Mouse (Mus musculus) intestine, embryonic 16.5 days (tissue): ENCODE measurements around the gene Tcl1b4. TPM values are rescaled to one million over a fixed set of nuclear protein-coding genes. Genes with fewer than 3 reads are reported as not detected.
"Not testable (repeated sequence)": the region's sequence is repeated elsewhere in the genome, so short reads cannot be mapped to it uniquely, and the experiment has no call there.

Source experiments
- ATAC-seq: fragments of 200-750 bp; cut with Nextera tagmentation; 2 replicates; pipeline ENCODE4 v1.8.0; 2017; ENCODE audit warnings: moderate TSS enrichment, moderate library complexity
- H3K27ac ChIP-seq: fragments of 300-500 bp; sonication (generic); 2 replicates; pipeline ENCODE4 v1.5.1; 2014; ENCODE audit warnings: mild to moderate bottlenecking, low read length
- H3K27me3 ChIP-seq: fragments of 300-500 bp; sonication (generic); replicated peaks from 2 replicates; pipeline ENCODE4 v1.6.1; 2014; ENCODE audit warnings: low read length, control low read depth, mixed read lengths; ENCODE audit not compliant: control insufficient read depth, insufficient read depth
- H3K36me3 ChIP-seq: fragments of 300-500 bp; sonication (generic); 2 replicates; pipeline ENCODE4 v1.6.1; 2014; ENCODE audit warnings: low read length, control low read depth; ENCODE audit not compliant: control insufficient read depth, insufficient read depth
- H3K4me1 ChIP-seq: fragments of 300-500 bp; sonication (generic); 2 replicates; pipeline ENCODE4 v1.6.1; 2014; ENCODE audit warnings: low read length, control low read depth, mixed read lengths; ENCODE audit not compliant: control insufficient read depth, insufficient read depth
- H3K4me2 ChIP-seq: fragments of 300-500 bp; sonication (generic); 2 replicates; pipeline ENCODE4 v1.6.1; 2014; ENCODE audit warnings: low read depth, low read length, control low read depth
- H3K4me3 ChIP-seq: fragments of 300-500 bp; sonication (generic); 2 replicates; pipeline ENCODE4 v1.5.1; 2014; ENCODE audit warnings: mild to moderate bottlenecking, low read length
- H3K9ac ChIP-seq: fragments of 300-500 bp; sonication (generic); 2 replicates; pipeline ENCODE4 v1.6.1; 2014; ENCODE audit warnings: low read depth, low read length
- H3K9me3 ChIP-seq: fragments of 300-500 bp; sonication (generic); 2 replicates; pipeline ENCODE4 v1.6.1; 2016; ENCODE audit warnings: low read length, control low read depth; ENCODE audit not compliant: control insufficient read depth
- WGBS: fragments of 180-500 bp; shearing (Covaris S2); extraction: QIAGEN DNeasy Blood & Tissue Kit; methylation state at CpG from one replicate; pipeline ENCODE4 v1.1.7; 2014; 5-methylcytosine and 5-hydroxymethylcytosine counted together
- polyA plus RNA-seq: library from polyadenylated mRNA; unstranded; fragments of >200 nt; fragmentation: Nextera tagmentation; extraction: Ambion mirVana; gene quantifications from 2 replicates; pipeline ENCODE4 v1.2.1, GENCODE M21; 2015

Tcl1b4 gene
- not detected in 2 replicates for polyA plus RNA-seq

DNA sequence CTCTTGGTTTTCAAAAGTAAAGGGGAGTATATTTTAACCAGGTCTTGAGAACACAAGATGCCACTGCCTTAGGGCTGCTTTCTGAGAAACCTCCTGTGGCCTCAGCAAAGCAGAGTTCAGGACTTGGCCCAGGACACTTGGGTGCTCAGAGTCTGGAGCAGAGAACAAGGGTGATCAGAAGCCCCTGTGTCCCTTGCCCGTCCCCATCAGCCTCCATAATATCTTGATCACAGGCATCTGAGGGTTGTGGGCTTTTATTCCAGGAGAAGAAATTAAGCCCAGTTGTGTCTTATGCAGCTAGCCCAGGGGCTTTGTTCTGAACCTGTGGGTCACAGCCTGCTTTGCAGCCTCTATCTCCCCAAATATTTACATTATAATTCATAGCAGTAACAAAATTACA, at the start of gene Tcl1b4:
TSS of gene Tcl1b4 (plus strand) at position 301 of the 400 bp plus-strand sequence.
- H3K36me3 ChIP-seq, H3K27me3 ChIP-seq, H3K9ac ChIP-seq, H3K27ac ChIP-seq, H3K4me3 ChIP-seq, H3K4me1 ChIP-seq, H3K4me2 ChIP-seq, ATAC-seq, H3K9me3 ChIP-seq: not testable (repeated sequence)
- 88% methylated on average over 1 of the region's 1 CpGs for WGBS

DNA sequence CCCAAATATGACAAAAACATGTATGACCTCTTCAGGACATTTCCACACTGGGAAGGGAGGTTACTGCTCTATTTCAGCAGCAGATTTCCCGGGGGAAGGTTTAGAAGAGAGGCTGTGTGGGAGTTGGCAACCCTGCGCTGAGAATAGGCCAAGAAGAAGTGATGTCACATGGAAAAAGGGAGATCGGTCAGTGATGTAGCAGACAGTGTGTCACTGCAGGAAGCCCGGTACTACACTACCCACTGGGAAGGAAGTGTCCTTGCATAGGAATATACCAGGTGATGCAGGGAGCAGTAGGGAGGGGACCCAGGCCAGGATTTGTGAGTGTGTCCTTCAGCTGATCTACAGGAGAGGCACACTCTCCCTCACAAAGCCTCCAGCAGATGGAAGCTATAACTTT, 46.5 kb upstream of the Tcl1b4 start:
- H3K27ac ChIP-seq, H3K9me3 ChIP-seq, H3K4me1 ChIP-seq, H3K4me2 ChIP-seq, H3K4me3 ChIP-seq, H3K27me3 ChIP-seq, ATAC-seq, H3K36me3 ChIP-seq, H3K9ac ChIP-seq: not testable (repeated sequence)
- 68% methylated on average over 4 of the region's 4 CpGs for WGBS

DNA sequence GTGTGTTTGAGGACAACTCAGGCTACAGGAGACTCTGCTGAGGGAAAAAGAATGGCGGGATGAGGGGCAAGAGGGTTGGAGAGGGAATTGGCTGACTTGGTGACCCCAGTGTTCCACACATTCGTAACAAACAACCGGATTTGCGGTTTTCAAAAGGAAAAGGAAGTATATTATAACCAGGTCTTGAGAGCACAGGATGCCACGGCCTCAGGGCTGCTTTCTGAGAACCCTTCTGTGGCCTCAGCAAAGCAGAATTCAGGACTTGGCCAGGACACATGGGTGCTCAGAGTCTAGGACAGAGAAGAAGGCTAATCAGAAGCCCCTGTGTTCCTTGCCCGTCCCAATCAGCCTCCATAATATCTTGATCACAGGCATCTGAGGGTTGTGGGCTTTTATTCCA, 42.9 kb upstream of the Tcl1b4 start:
- ATAC-seq, result no peak
- no peak overlapping the region for H3K4me3 ChIP-seq
- H3K27ac ChIP-seq, result no peak overlapping the region
- no peak overlapping the region for H3K4me2 ChIP-seq
- H3K9ac ChIP-seq, result no peak overlapping the region
- no peaks in the 10 kb centered on the region for H3K4me1 ChIP-seq
- no peaks in the 10 kb centered on the region for H3K27me3 ChIP-seq
- 70% methylated on average over 6 of the region's 6 CpGs for WGBS
- no peaks in the 10 kb centered on the region for H3K36me3 ChIP-seq
- H3K9me3 ChIP-seq, result no peaks in the 10 kb centered on the region

DNA sequence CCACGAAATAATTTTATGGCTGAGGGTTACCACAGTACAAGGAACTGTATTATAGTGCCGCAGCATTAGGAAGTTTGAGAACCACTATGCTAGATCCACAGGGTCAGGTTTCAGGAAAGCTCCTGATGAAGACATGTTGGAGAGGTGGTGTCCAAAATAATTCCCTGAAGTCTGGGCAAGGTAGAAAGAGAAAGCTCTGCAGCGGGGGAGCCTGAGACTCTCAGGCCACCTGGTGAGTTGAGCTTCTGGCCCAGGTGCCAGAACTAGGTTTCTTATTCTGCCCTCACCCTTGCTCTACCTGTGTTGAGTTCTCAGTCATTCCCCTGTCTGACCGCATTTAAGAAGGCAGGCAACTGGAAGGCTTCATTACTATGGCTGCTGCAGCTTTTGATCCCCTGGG, 42.4 kb upstream of the Tcl1b4 start, which contains the start of gene Tcl1b1:
TSS of gene Tcl1b1 (plus strand) at position 301 of the 400 bp plus-strand sequence.
- H3K9ac ChIP-seq, result no peak within 1 kb of the TSS
- H3K9me3 ChIP-seq, result no peaks in the 10 kb centered on the region
- 77% methylated on average over 4 of the region's 4 CpGs for WGBS
- H3K4me3 ChIP-seq, result no peak within 1 kb of the TSS
- no peaks in the 10 kb centered on the region for H3K4me1 ChIP-seq
- no peaks in the 10 kb centered on the region for H3K36me3 ChIP-seq
- no peak for ATAC-seq
- H3K27ac ChIP-seq, result no peak within 1 kb of the TSS
- no peak within 1 kb of the TSS for H3K4me2 ChIP-seq
- no peaks in the 10 kb centered on the region for H3K27me3 ChIP-seq

DNA sequence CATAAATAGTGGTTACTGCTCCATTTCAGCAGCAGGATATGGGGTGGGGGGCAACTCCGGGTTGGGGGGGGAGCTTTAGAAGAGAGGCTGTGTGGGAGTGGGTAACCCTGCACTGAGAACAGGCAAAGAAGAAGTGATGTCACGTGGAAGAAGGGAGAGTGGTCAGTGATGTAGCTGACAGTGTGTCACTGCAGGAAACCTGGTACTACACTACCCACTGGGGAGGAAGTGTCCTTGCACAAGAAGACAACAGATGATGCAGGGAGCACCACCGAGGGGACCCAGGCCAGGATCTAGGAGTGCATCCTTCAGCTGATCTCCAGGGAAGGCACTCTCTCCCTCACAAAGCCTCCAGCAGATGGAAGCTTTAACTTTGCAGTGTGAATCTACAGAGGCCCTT, 35.0 kb upstream of the Tcl1b4 start:
- ATAC-seq, result no peak

DNA sequence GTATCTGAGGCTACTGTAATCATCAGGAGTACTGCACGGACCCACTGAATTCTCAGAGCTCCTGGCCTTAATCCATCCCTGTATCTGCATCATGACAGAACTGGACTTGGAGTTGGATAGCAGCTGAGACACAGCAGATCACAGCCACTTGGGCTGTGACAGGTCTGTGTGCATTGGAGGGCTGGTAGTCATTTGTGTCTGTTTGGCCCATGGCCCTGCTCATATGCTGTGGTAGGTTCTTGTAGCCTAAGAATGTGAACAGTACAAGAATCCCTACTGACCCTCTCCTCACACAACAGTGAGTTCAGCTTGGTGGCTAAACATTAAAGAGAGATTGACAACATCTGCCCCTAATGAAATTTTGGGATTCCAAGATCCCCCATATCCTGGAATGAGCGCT, 28.4 kb upstream of the Tcl1b4 start:
- no peaks in the 10 kb centered on the region for H3K27me3 ChIP-seq
- no peak overlapping the region for H3K9ac ChIP-seq
- H3K4me1 ChIP-seq, result no peaks in the 10 kb centered on the region
- H3K9me3 ChIP-seq, result no peaks in the 10 kb centered on the region
- no peaks in the 10 kb centered on the region for H3K36me3 ChIP-seq
- ATAC-seq, result no peak
- H3K4me3 ChIP-seq, result no peak overlapping the region
- 80% methylated on average over 2 of the region's 2 CpGs for WGBS
- no peak overlapping the region for H3K4me2 ChIP-seq
- H3K27ac ChIP-seq, result no peak overlapping the region

More for the DNA sequence above, 35.0 kb upstream of the Tcl1b4 start:
- WGBS, result 78% methylated on average over 3 of the region's 3 CpGs
- no peak overlapping the region for H3K4me3 ChIP-seq
- no peaks in the 10 kb centered on the region for H3K4me1 ChIP-seq
- no peaks in the 10 kb centered on the region for H3K36me3 ChIP-seq
- H3K9me3 ChIP-seq, result no peaks in the 10 kb centered on the region
- no peak overlapping the region for H3K9ac ChIP-seq
- H3K27me3 ChIP-seq, result no peaks in the 10 kb centered on the region
- H3K4me2 ChIP-seq, result no peak overlapping the region
- no peak overlapping the region for H3K27ac ChIP-seq

DNA sequence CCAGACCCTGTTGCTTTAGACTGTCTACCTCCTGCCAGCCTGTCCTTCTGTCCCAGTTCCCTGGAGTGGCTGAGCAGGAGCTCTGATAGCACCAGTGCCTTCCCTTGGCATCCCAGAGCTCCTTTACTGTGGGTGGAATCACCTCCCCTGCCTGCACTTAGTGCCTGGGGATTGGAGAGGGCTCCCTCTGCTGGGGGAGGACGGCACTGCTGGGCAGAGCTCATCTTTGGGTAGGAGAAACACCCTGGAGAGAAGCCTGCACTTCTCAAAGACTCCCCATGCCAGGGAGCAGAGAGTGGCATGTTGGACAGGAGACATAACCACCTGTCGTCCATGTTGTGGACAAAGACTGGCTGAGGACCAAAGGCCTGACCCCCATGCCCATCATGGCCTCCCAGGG, 27.4 kb upstream of the Tcl1b4 start:
- H3K9me3 ChIP-seq, ATAC-seq, H3K27ac ChIP-seq, H3K4me1 ChIP-seq, H3K4me2 ChIP-seq, H3K4me3 ChIP-seq, H3K36me3 ChIP-seq, H3K9ac ChIP-seq, H3K27me3 ChIP-seq: not testable (repeated sequence)
- 46% methylated on average over 2 of the region's 2 CpGs for WGBS

DNA sequence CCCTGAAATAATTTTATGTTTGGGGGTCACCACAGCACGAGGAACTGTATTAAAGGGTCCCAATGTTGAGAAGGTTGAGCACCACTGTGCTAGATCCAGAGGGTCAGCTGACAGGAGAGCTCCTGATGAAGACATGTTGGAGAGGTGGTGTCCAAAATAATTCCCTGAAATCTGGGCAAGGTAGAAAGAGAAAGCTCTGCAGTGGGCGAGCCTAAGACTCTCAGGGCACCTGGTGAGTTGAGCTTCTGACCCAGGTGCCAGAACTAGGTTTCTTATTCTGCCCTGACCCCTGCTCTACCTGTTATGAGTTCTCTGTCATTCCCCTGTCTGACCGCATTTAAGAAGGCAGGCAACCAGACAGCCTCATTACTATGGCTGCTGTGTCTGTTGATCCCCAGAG, 25.7 kb upstream of the Tcl1b4 start, which contains the start of gene Tcl1b5:
TSS of gene Tcl1b5 (plus strand) at position 301 of the 400 bp plus-strand sequence.
- H3K9me3 ChIP-seq, H3K27ac ChIP-seq, H3K36me3 ChIP-seq, H3K27me3 ChIP-seq, H3K9ac ChIP-seq, H3K4me2 ChIP-seq, H3K4me1 ChIP-seq, ATAC-seq, H3K4me3 ChIP-seq: not testable (repeated sequence)
- 53% methylated on average over 3 of the region's 3 CpGs for WGBS

DNA sequence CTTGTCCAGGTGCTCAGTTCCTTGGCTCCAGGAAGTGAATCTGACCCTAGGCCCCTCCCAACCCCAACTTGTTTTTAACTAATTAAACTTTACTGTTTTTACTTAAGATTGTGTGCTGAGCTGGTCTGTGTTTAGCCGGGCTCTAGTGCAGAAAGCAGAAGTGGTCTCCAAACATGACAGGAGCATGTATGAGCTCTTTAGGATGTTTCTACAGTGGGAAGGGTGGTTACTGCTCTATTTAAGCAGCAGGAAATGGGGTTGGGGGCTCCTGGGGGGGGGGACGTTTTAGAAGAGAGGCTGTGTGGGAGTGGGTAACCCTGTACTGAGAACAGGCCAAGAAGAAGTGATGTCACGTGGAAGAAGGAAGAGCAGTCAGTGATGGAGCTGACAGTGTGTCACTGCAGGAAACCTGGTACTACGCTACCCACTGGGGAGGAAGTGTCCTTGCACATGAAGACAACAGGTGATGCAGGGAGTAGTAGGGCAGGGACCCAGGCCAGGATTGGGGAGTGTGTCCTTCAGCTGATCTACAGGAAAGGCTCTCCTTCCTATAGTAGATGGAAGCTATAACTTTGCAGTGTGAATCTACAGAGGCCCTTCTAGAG, 20.6 kb upstream of the Tcl1b4 start:
- H3K27ac ChIP-seq, H3K9ac ChIP-seq, H3K27me3 ChIP-seq, H3K4me3 ChIP-seq, H3K4me1 ChIP-seq, H3K4me2 ChIP-seq, H3K36me3 ChIP-seq, ATAC-seq, H3K9me3 ChIP-seq: not testable (repeated sequence)
- 72% methylated on average over 4 of the region's 4 CpGs for WGBS

DNA sequence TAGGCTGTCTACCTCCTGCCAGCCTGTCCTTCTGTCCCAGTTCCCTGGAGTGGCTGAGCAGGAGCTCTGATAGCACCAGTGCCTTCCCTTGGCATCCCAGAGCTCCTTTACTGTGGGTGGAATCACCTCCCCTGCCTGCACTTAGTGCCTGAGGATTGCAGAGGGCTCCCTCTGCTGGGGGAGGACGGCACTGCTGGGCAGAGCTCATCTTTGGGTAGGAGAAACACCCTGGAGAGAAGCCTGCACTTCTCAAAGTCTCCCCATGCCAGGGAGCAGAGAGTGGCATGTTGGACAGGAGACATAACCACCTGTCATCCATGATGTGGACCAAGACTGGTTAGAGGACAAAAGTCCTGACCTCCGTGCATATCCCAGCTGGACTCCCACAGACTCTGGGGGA, 12.8 kb upstream of the Tcl1b4 start:
- not testable (repeated sequence) for H3K9ac ChIP-seq, H3K36me3 ChIP-seq, H3K4me1 ChIP-seq, H3K4me2 ChIP-seq, H3K27ac ChIP-seq, ATAC-seq, H3K27me3 ChIP-seq, H3K9me3 ChIP-seq, H3K4me3 ChIP-seq
- 41% methylated on average over 2 of the region's 2 CpGs for WGBS
